Mouse (Mus musculus) layer of hippocampus, postnatal 25 days (tissue): ENCODE data around the gene Rbpj. TPM values are rescaled to one million over a fixed set of nuclear protein-coding genes. Genes with fewer than 3 reads are reported as not detected.
"Not testable (repeated sequence)": the region's sequence is repeated elsewhere in the genome, so short reads cannot be mapped to it uniquely, and the experiment has no call there.

Experiments used
- DNase-seq, 2 experiments: peaks; one replicate each; pipeline ENCODE4 v3.0.0; 2022; ENCODE audit warnings: mixed read lengths in 2 of 2, low spot score in 1 of 2; ENCODE audit errors: extremely low spot score in 1 of 2
- total RNA-seq, 2 experiments: library from RNA; stranded (reverse); gene quantifications; 2 replicates each; pipeline ENCODE4 v1.2.3; 2021

The Rbpj gene
- total RNA-seq, 2 experiments from 2014 or later: 21.7 to 22.0 TPM

GRCm38 (mm10) chr5:53543945-53544344 is 78.0 kb downstream of the Rbpj start:
- no peak for DNase-seq

- no peak for DNase-seq
These were observed 80.5 kb downstream of the Rbpj start for GRCm38 (mm10) chr5:53546440-53546839.

GRCm38 (mm10) chr5:53546979-53547472 is 81.1 kb downstream of the Rbpj start:
- DNase-seq: no peak

GRCm38 (mm10) chr5:53550329-53550728 is 84.4 kb downstream of the Rbpj start:
- DNase-seq: not testable (repeated sequence)

- DNase-seq: no peak
These were observed 85.4 kb downstream of the Rbpj start for GRCm38 (mm10) chr5:53551394-53551793.

GRCm38 (mm10) chr5:53551910-53552309 is 86.0 kb downstream of the Rbpj start:
- no peak for DNase-seq

GRCm38 (mm10) chr5:53553281-53553680 is 87.3 kb downstream of the Rbpj start:
- DNase-seq: no peak

- no peak for DNase-seq
These were observed 88.2 kb downstream of the Rbpj start for GRCm38 (mm10) chr5:53554180-53554579.

GRCm38 (mm10) chr5:53554926-53555325 is 89.0 kb downstream of the Rbpj start:
- DNase-seq: no peak

- DNase-seq: no peak
These were observed 89.5 kb downstream of the Rbpj start for GRCm38 (mm10) chr5:53555474-53555873.

GRCm38 (mm10) chr5:53555929-53556328 is 90.0 kb downstream of the Rbpj start:
- no peak for DNase-seq

GRCm38 (mm10) chr5:53557544-53558260 is 91.8 kb downstream of the Rbpj start:
- no peak for DNase-seq

- no peak for DNase-seq
These were observed 95.2 kb downstream of the Rbpj start for GRCm38 (mm10) chr5:53561160-53561559.

- DNase-seq: no peak
These were observed 98.4 kb downstream of the Rbpj start for GRCm38 (mm10) chr5:53564309-53564708.

GRCm38 (mm10) chr5:53565213-53565794 is 99.4 kb downstream of the Rbpj start:
- no peak for DNase-seq

- DNase-seq: no peak
These were observed 100.6 kb downstream of the Rbpj start for GRCm38 (mm10) chr5:53566485-53567083.

- DNase-seq: no peak
These were observed 106.5 kb downstream of the Rbpj start for GRCm38 (mm10) chr5:53572496-53572895.

GRCm38 (mm10) chr5:53574883-53575442 is 109.0 kb downstream of the Rbpj start:
- no peak for DNase-seq

GRCm38 (mm10) chr5:53577272-53577889 is 111.4 kb downstream of the Rbpj start:
- DNase-seq: no peak

GRCm38 (mm10) chr5:53584069-53584767 is 118.3 kb downstream of the Rbpj start:
- DNase-seq: no peak
